Mouse (Mus musculus) liver, adult 10 weeks (tissue): ENCODE results near the gene AF366264. TPM values are rescaled to one million over a fixed set of nuclear protein-coding genes. Genes with fewer than 3 reads are reported as not detected.

ENCODE experiments used
- polyA plus RNA-seq: library from polyadenylated mRNA; stranded (reverse); fragments of 350-450 nt; fragmentation: Illumina TruSeq; extraction: RNeasy Lipid Tissue Mini Kit (QIAGEN cat#74804); gene quantifications from one replicate; pipeline ENCODE4 v1.2.3, GENCODE M21; 2014; ENCODE audit warnings: low read depth, low replicate concordance

AF366264 gene
- not detected for polyA plus RNA-seq

GRCm38 (mm10) chr8:13838289-13838688 lies at the start of gene AF366264:
TSS of gene AF366264 (minus strand) at chr8:13838389.

GRCm38 (mm10) chr8:13785250-13785763 lies 52.9 kb downstream of the AF366264 start, which contains the start of gene Upf3a:
TSS of gene Upf3a (plus strand) at chr8:13785615.

Other genes starting within 250 kb of the AF366264 start
- gene Rasa3, start 160.8 kb downstream of the AF366264 start, polyA plus RNA-seq, result 3.3 TPM
- gene Cfap97d2, start 132.5 kb downstream of the AF366264 start, polyA plus RNA-seq, result not detected
- gene Cdc16, start 80.7 kb downstream of the AF366264 start, polyA plus RNA-seq, result 25.7 TPM
- gene Upf3a, start 52.8 kb downstream of the AF366264 start, polyA plus RNA-seq, result 5.5 TPM
- gene Champ1, start 31.3 kb upstream of the AF366264 start, polyA plus RNA-seq, result 3.5 TPM
- gene Coprs, start 51.9 kb upstream of the AF366264 start, polyA plus RNA-seq, result 4.4 TPM